Mouse (Mus musculus): ENCODE data around the gene Wdr89. TPM values are rescaled to one million over a fixed set of nuclear protein-coding genes. Genes with fewer than 3 reads are reported as not detected.
A peak's percentile ranks its signal among the peaks of the same experiment; 100 is the strongest.

Gene Wdr89
- total RNA-seq, 2 experiments from 2014 or later, result 3.0 to 3.1 TPM

- no peak for DNase-seq
Observed at GRCm38 (mm10) chr12:75668916-75669257, 450 bp downstream of the Wdr89 start.

- no peak for DNase-seq
Observed at GRCm38 (mm10) chr12:75668221-75668620, 1.1 kb downstream of the Wdr89 start.

GRCm38 (mm10) chr12:75666939-75667338, 2.4 kb downstream of the Wdr89 start:
- DNase-seq, result no peak

- DNase-seq, result no peak
Observed at GRCm38 (mm10) chr12:75664516-75664810, 4.9 kb downstream of the Wdr89 start.

GRCm38 (mm10) chr12:75663646-75664515, 5.5 kb downstream of the Wdr89 start:
- no peak for DNase-seq

- DNase-seq, result no peak
Observed at GRCm38 (mm10) chr12:75662376-75662775, 7.0 kb downstream of the Wdr89 start.

- DNase-seq, result peak in 1 of 2 experiments; percentile 14
Observed at GRCm38 (mm10) chr12:75658403-75658802, 10.9 kb downstream of the Wdr89 start.

GRCm38 (mm10) chr12:75656580-75656979, 12.8 kb downstream of the Wdr89 start:
- DNase-seq, result peak; percentile 15 to 39

GRCm38 (mm10) chr12:75654247-75654801, 15.0 kb downstream of the Wdr89 start:
- no peak for DNase-seq

GRCm38 (mm10) chr12:75649706-75650093, 19.6 kb downstream of the Wdr89 start:
- no peak for DNase-seq

GRCm38 (mm10) chr12:75649058-75649705, 20.2 kb downstream of the Wdr89 start:
- DNase-seq, result no peak

GRCm38 (mm10) chr12:75648281-75648680, 21.1 kb downstream of the Wdr89 start:
- no peak for DNase-seq

GRCm38 (mm10) chr12:75647663-75648062, 21.7 kb downstream of the Wdr89 start:
- no peak for DNase-seq

GRCm38 (mm10) chr12:75645780-75646179, 23.6 kb downstream of the Wdr89 start:
- no peak for DNase-seq

GRCm38 (mm10) chr12:75641726-75642125, 27.6 kb downstream of the Wdr89 start:
- DNase-seq, result no peak

- DNase-seq, result no peak
Observed at GRCm38 (mm10) chr12:75638345-75638744, 31.0 kb downstream of the Wdr89 start.

- no peak for DNase-seq
Observed at GRCm38 (mm10) chr12:75637103-75637502, 32.2 kb downstream of the Wdr89 start.

- no peak for DNase-seq
Observed at GRCm38 (mm10) chr12:75635771-75636430, 33.4 kb downstream of the Wdr89 start.

- no peak for DNase-seq
Observed at GRCm38 (mm10) chr12:75629618-75630017, 39.7 kb downstream of the Wdr89 start.

GRCm38 (mm10) chr12:75623292-75623691, 46.0 kb downstream of the Wdr89 start:
- no peak for DNase-seq

GRCm38 (mm10) chr12:75622835-75623234, 46.5 kb downstream of the Wdr89 start:
- no peak for DNase-seq

- DNase-seq, result peak in 1 of 2 experiments; percentile 15
Observed at GRCm38 (mm10) chr12:75616841-75617240, 52.5 kb downstream of the Wdr89 start.
